Mouse (Mus musculus): ENCODE measurements around the gene Dpp6. TPM values are rescaled to one million over a fixed set of nuclear protein-coding genes. Genes with fewer than 3 reads are reported as not detected.

The Dpp6 gene
- total and polyA plus RNA-seq, 3 experiments = not detected

DNA sequence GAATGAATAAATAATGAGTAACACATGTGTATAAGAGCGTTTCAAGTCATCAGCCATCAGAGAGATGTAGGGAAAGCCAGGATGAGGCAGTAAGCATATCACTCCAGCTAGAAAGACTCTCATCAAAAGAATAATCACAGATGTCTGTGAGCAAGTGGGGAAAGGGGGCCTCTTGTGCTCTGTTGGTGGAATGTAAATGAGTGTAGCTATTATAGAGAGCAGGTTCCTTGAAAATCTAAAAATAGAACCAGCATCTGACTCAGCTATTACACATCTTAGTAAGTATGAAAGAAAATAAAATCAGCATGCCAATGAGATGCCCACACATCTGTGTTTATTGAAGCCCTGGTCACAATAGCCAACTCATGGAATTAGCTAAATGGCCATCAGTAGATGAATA, 264.3 kb downstream of the Dpp6 start:
- Histone ChIP-seq H3K9me3 (replicated peaks; ENCODE audit: insufficient read depth, low read length) (no peaks in the 10 kb centered on the region), H3K4me3 (ENCODE audit: control insufficient read depth in 1 of 2, insufficient read depth in 1 of 2, low read depth in 2 of 2, low read length in 2 of 2) (no peak overlapping the region), H3K36me3 (ENCODE audit: control insufficient read depth in 1 of 2, insufficient read depth in 2 of 2, low read length in 2 of 2) (no peaks in the 10 kb centered on the region), H3K9ac (ENCODE audit: control insufficient read depth, low read depth, low read length, poor library complexity, severe bottlenecking) (no peak overlapping the region), H3K27me3 (ENCODE audit: control insufficient read depth in 1 of 2, insufficient read depth in 2 of 2, low read length in 2 of 2) (no peaks in the 10 kb centered on the region), H3K4me1 (ENCODE audit: control insufficient read depth in 1 of 2, insufficient read depth in 2 of 2, low read length in 2 of 2) (no peaks in the 10 kb centered on the region), H3K79me2 (ENCODE audit: control insufficient read depth, insufficient read depth, low read length, poor library complexity) (no peaks in the 10 kb centered on the region), H3K27ac (ENCODE audit: control insufficient read depth, low read depth, low read length) (no peak overlapping the region)
- TF ChIP-seq MYC (IDR thresholded peaks at IDR 0.05; ENCODE audit: low read depth, low read length) = no peak
- TF ChIP-seq HCFC1 (IDR thresholded peaks at IDR 0.05; ENCODE audit: low read depth, low read length) = no peak
- TF ChIP-seq MEF2A (IDR thresholded peaks at IDR 0.05; ENCODE audit: extremely low read depth, insufficient replicate concordance, low read depth, low read length, poor library complexity, severe bottlenecking) = no peak
- TF ChIP-seq MAZ (IDR thresholded peaks at IDR 0.05; ENCODE audit: low read depth, low read length) = no peak
- TF ChIP-seq USF1 (IDR thresholded peaks at IDR 0.05; ENCODE audit: low read depth, low read length) = no peak
- no peak for TF ChIP-seq EP300 (IDR thresholded peaks at IDR 0.05; ENCODE audit: low read depth in 1 of 2, low read length in 2 of 2)
- no peak for TF ChIP-seq TBP (IDR thresholded peaks at IDR 0.05; ENCODE audit: low read depth, low read length)
- TF ChIP-seq RCOR1 (IDR thresholded peaks at IDR 0.05; ENCODE audit: low read depth, low read length) = no peak
- TF ChIP-seq ELF1 (IDR thresholded peaks at IDR 0.05; ENCODE audit: low read depth, low read length) = no peak
- no peak for TF ChIP-seq CTCF (IDR thresholded peaks at IDR 0.05 in 2 of 3, conservative IDR thresholded peaks at IDR 0.05 in 1 of 3; ENCODE audit: control insufficient read depth in 1 of 3, insufficient read depth in 1 of 3, low read depth in 2 of 3, low read length in 3 of 3, poor library complexity in 1 of 3, severe bottlenecking in 1 of 3)
- no peak for TF ChIP-seq RAD21 (IDR thresholded peaks at IDR 0.05; ENCODE audit: low read depth, low read length)
- TF ChIP-seq E2F4 (IDR thresholded peaks at IDR 0.05; ENCODE audit: borderline replicate concordance, low read depth, low read length) = no peak
- no peak for TF ChIP-seq TCF12 (IDR thresholded peaks at IDR 0.05; ENCODE audit: low read depth, low read length)
- no peak for DNase-seq (ENCODE audit: low read depth, low spot score)

DNA sequence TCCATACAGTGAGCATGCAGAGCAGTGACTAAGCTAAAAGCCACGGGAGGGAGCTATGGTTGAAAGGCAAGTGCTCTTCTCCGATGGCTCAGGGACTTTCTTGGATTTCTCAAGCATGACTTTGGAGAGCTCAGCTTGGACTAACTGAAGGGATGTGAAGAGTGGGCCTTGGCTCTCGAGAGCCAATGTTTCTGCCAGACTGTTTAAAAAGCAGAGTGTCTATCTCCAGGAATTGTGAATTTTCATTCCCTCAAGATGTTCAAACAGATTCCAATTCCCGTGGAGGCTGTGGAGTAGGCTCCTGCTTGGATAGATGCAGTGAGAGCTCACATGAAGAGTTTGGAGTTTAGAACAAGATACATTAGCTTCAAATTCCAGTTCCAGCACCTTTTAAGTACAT, 266.8 kb downstream of the Dpp6 start:
- Histone ChIP-seq H3K36me3 (ENCODE audit: control insufficient read depth in 1 of 2, insufficient read depth in 2 of 2, low read length in 2 of 2) (no peaks in the 10 kb centered on the region), H3K27me3 (ENCODE audit: control insufficient read depth in 1 of 2, insufficient read depth in 2 of 2, low read length in 2 of 2) (no peaks in the 10 kb centered on the region), H3K4me3 (ENCODE audit: control insufficient read depth in 1 of 2, insufficient read depth in 1 of 2, low read depth in 2 of 2, low read length in 2 of 2) (no peak overlapping the region), H3K4me1 (ENCODE audit: control insufficient read depth in 1 of 2, insufficient read depth in 2 of 2, low read length in 2 of 2) (no peaks in the 10 kb centered on the region), H3K9me3 (replicated peaks; ENCODE audit: insufficient read depth, low read length) (no peaks in the 10 kb centered on the region), H3K9ac (ENCODE audit: control insufficient read depth, low read depth, low read length, poor library complexity, severe bottlenecking) (no peak overlapping the region), H3K79me2 (ENCODE audit: control insufficient read depth, insufficient read depth, low read length, poor library complexity) (no peaks in the 10 kb centered on the region), H3K27ac (ENCODE audit: control insufficient read depth, low read depth, low read length) (no peak overlapping the region)
- DNase-seq (ENCODE audit: low read depth, low spot score) = no peak
- TF ChIP-seq JUND (IDR thresholded peaks at IDR 0.05; ENCODE audit: low read depth, low read length) = no peak
- no peak for TF ChIP-seq MAZ (IDR thresholded peaks at IDR 0.05; ENCODE audit: low read depth, low read length)
- no peak for TF ChIP-seq RCOR1 (IDR thresholded peaks at IDR 0.05; ENCODE audit: low read depth, low read length)
- no peak for TF ChIP-seq TBP (IDR thresholded peaks at IDR 0.05; ENCODE audit: low read depth, low read length)
- TF ChIP-seq POLR2A (IDR thresholded peaks at IDR 0.05; ENCODE audit: control insufficient read depth in 1 of 2, insufficient read depth in 1 of 2, low read depth in 1 of 2, low read length in 2 of 2, poor library complexity in 1 of 2) = no peak
- no peak for TF ChIP-seq MYB (IDR thresholded peaks at IDR 0.05; ENCODE audit: low read depth, low read length)
- TF ChIP-seq CTCF (IDR thresholded peaks at IDR 0.05 in 2 of 3, conservative IDR thresholded peaks at IDR 0.05 in 1 of 3; ENCODE audit: control insufficient read depth in 1 of 3, insufficient read depth in 1 of 3, low read depth in 2 of 3, low read length in 3 of 3, poor library complexity in 1 of 3, severe bottlenecking in 1 of 3) = no peak
- no peak for TF ChIP-seq NELFE (IDR thresholded peaks at IDR 0.05; ENCODE audit: low read depth, low read length)
- no peak for TF ChIP-seq CHD2 (IDR thresholded peaks at IDR 0.05; ENCODE audit: low read length)
- TF ChIP-seq MXI1 (IDR thresholded peaks at IDR 0.05; ENCODE audit: low read depth, low read length) = no peak
- no peak for TF ChIP-seq HCFC1 (IDR thresholded peaks at IDR 0.05; ENCODE audit: low read depth, low read length)
- TF ChIP-seq ETS1 (IDR thresholded peaks at IDR 0.05; ENCODE audit: low read depth, low read length) = no peak
- TF ChIP-seq MYC (IDR thresholded peaks at IDR 0.05; ENCODE audit: low read depth, low read length) = no peak
- TF ChIP-seq ZC3H11A (IDR thresholded peaks at IDR 0.05; ENCODE audit: low read depth, low read length) = no peak
- no peak for TF ChIP-seq UBTF (IDR thresholded peaks at IDR 0.05; ENCODE audit: borderline replicate concordance, insufficient read depth, low read depth, low read length)
- no peak for TF ChIP-seq NRF1 (IDR thresholded peaks at IDR 0.05; ENCODE audit: insufficient read depth, low read depth, low read length, poor library complexity, severe bottlenecking)
- no peak for TF ChIP-seq SMC3 (IDR thresholded peaks at IDR 0.05; ENCODE audit: low read depth, low read length)
- TF ChIP-seq USF2 (IDR thresholded peaks at IDR 0.05; ENCODE audit: borderline replicate concordance in 1 of 2, insufficient read depth in 1 of 2, low read depth in 1 of 2, low read length in 2 of 2) = no peak
- TF ChIP-seq MAX (IDR thresholded peaks at IDR 0.05; ENCODE audit: low read length) = no peak

Data from MEL (cell line).